Comparison of ENCODE assay signal across 37 mouse cellular contexts in genomic region chr9:40631505-40631904, GRCm38 (mm10). TPM values are rescaled to one million over a fixed set of nuclear protein-coding genes. Genes with fewer than 3 reads are reported as not detected.
DNase-seq lines count a peak whose midpoint lies in the region; TF ChIP-seq lines count a peak whose summit lies in the region.
"Had no signal": no experiment of that assay in that cellular context is flagged by ENCODE, and none has a peak within 500 bp of the region (broad histone marks: within the 10 kb centered on the region; RNA-seq: fewer than 3 reads in every experiment).

No protein-coding gene starts in this region.

- H3K36me3 ChIP-seq in small intestine, adult 2 months (ENCODE audit: control insufficient read depth, insufficient read depth, low read length), result no peaks in the 10 kb centered on the region
- H3K36me3 ChIP-seq: embryonic facial prominence, embryonic 13.5 days; forebrain, embryonic 12.5 days; heart, embryonic 10.5 days; hindbrain, embryonic 10.5 days; limb, embryonic 13.5 days; liver, embryonic 12.5 days; stomach, embryonic 15.5 days had no signal

- no peak for TF ChIP-seq CTCF in layer of hippocampus, adult 2 months (conservative IDR thresholded peaks at IDR 0.05)
- TF ChIP-seq CTCF in small intestine, adult 2 months (IDR thresholded peaks at IDR 0.05; ENCODE audit: extremely low read depth, insufficient read length, insufficient replicate concordance, low read depth, low read length), result no peak

- 77% methylated on average over 10 of the region's 10 CpGs for whole genome bisulfite sequencing in small intestine, adult 2 months

- H3K27me3 ChIP-seq in small intestine, adult 2 months (ENCODE audit: control insufficient read depth, insufficient read depth, low read length), result no peaks in the 10 kb centered on the region
- H3K27me3 ChIP-seq: forebrain, embryonic 12.5 days; liver, embryonic 12.5 days; stomach, embryonic 15.5 days had no signal

- no peaks in the 10 kb centered on the region for H3K4me1 ChIP-seq in brown adipose tissue, adult 24 weeks (ENCODE audit: control insufficient read depth, insufficient read depth, insufficient read length, low read length)
- peaks cover 3% of the 10 kb centered on the region; the same call in 1 of the 2 replicates for H3K4me1 ChIP-seq in small intestine, adult 2 months (ENCODE audit: control insufficient read depth, insufficient read depth, insufficient read length, low read length)
- H3K4me1 ChIP-seq: stomach, embryonic 15.5 days had no signal

- no peak for TF ChIP-seq POLR2A in small intestine, adult 2 months (IDR thresholded peaks at IDR 0.05; ENCODE audit: low read depth, low read length)

- no peak overlapping the region for H3K4me3 ChIP-seq in layer of hippocampus, adult 2 months
- no peak overlapping the region for H3K4me3 ChIP-seq in brown adipose tissue, adult 24 weeks (ENCODE audit: insufficient read depth, low read depth, low read length)
- H3K4me3 ChIP-seq in small intestine, adult 2 months (ENCODE audit: low read depth, low read length), result no peak overlapping the region
- H3K4me3 ChIP-seq: embryonic facial prominence, embryonic 13.5 days; erythroblast, embryonic 14.5 days; forebrain, embryonic 12.5 days; heart, embryonic 10.5 days; hindbrain, embryonic 10.5 days; limb, embryonic 13.5 days; liver, embryonic 12.5 days; stomach, embryonic 15.5 days had no signal

- H3K27ac ChIP-seq in layer of hippocampus, adult 2 months, result peak overlapping the region; percentile 69; the same call in 1 of the 2 replicates
- 0 out of 2 replicates have a peak overlapping the region, but pooled peaks have one; percentile 29 for H3K27ac ChIP-seq in brown adipose tissue, adult 24 weeks (replicated peaks; ENCODE audit: low read depth, low read length)
- peak overlapping the region; percentile 46; the same call in 1 of the 2 replicates for H3K27ac ChIP-seq in small intestine, adult 2 months (ENCODE audit: insufficient read depth, low read depth, low read length)
- H3K27ac ChIP-seq: embryonic facial prominence, embryonic 13.5 days; forebrain, embryonic 12.5 days; heart, embryonic 10.5 days; limb, embryonic 13.5 days; liver, embryonic 12.5 days; stomach, embryonic 15.5 days had no signal

- DNase-seq in kidney, adult 11 months, result peak; percentile 26
- no peak for DNase-seq in kidney, postnatal 4 days
- no peak for DNase-seq in layer of hippocampus, adult 2 months (ENCODE audit: low spot score in 2 of 2)
- DNase-seq in layer of hippocampus, adult 11-12 months (ENCODE audit: low spot score), result no peak
- DNase-seq in embryo, embryonic 11 days, result no peak
- DNase-seq in ovary, postnatal 14 days (ENCODE audit: low spot score), result no peak
- DNase-seq: adrenal gland, postnatal 36 days; cerebellum, postnatal 25 days; layer of hippocampus, postnatal 36 days; lung, adult 18-20 months; lung, postnatal 10 days; midbrain, embryonic 14.5 days; retina, postnatal 1 day; right cerebral cortex, postnatal 4 days; thymus, adult 2 months; thymus, postnatal 4 days had no signal

RNA-seq across cellular contexts. Expression of gene Gm21915, which starts 38.9 kb away (rescaled TPM):
- total RNA-seq in layer of hippocampus, adult 2 months (2021), result not detected
- not detected in 2 replicates for polyA plus RNA-seq in brown adipose tissue, adult 24 weeks (2012; ENCODE audit: insufficient read depth, insufficient read length, missing spikeins)
- not detected in 2 replicates for polyA plus RNA-seq in small intestine, adult 2 months (2012; rRNA removed)
- total RNA-seq: adrenal gland, adult 18-20 months; adrenal gland, postnatal 36 days; gastrocnemius, adult 18-20 months; gastrocnemius, postnatal 4 days; layer of hippocampus, adult 8-10 months; layer of hippocampus, postnatal 36 days; left cerebral cortex, postnatal 14 days; megakaryocyte-erythroid progenitor cell, adult 5-6 weeks had no signal
- polyA plus RNA-seq: cerebellum, adult 2 months; embryonic facial prominence, embryonic 13.5 days; erythroblast, embryonic 14.5 days; forebrain, embryonic 12.5 days; heart, embryonic 10.5 days; heart, postnatal 0 days; hindbrain, embryonic 10.5 days; hindbrain, embryonic 16.5 days; intestine, embryonic 16.5 days; limb, embryonic 13.5 days; liver, embryonic 12.5 days; midbrain, embryonic 14.5 days; neural tube, embryonic 11.5 days; stomach, embryonic 15.5 days; thymus, adult 2 months had no signal

RNA-seq across cellular contexts. Expression of gene Clmp, which starts 54.3 kb away (rescaled TPM):
- total RNA-seq in layer of hippocampus, adult 2 months (2021), result 10 to 100 TPM; 25.3 to 33.3 TPM
- polyA plus RNA-seq in brown adipose tissue, adult 24 weeks (2012; ENCODE audit: insufficient read depth, insufficient read length, missing spikeins), result 2.9 and 7.2 TPM in 2 replicates
- 34.0 and 37.6 TPM in 2 replicates for polyA plus RNA-seq in small intestine, adult 2 months (2012; rRNA removed)
- polyA plus RNA-seq: erythroblast, embryonic 14.5 days had no signal
